Mouse (Mus musculus) myocyte (in vitro differentiated cells): ENCODE results near the gene Cmpk2.
"Not testable (repeated sequence)": the region's sequence is repeated elsewhere in the genome, so short reads cannot be mapped to it uniquely, and the experiment has no call there.

Experiments used
- CEBPB ChIP-seq: IDR thresholded peaks from 2 replicates; pipeline ENCODE4 v1.6.1; 2011; ENCODE audit warnings: mild to moderate bottlenecking, moderate library complexity; ENCODE audit not compliant: poor library complexity, insufficient read depth, severe bottlenecking
- E2F4 ChIP-seq: IDR thresholded peaks from one replicate; pipeline ENCODE4 v1.6.1; 2011; ENCODE audit warnings: mild to moderate bottlenecking, control low read depth, moderate library complexity; ENCODE audit not compliant: insufficient read depth
- MAX ChIP-seq: IDR thresholded peaks from one replicate; pipeline ENCODE4 v1.6.1; 2011; ENCODE audit warnings: low read depth, mild to moderate bottlenecking, control low read depth
- MYOD1 ChIP-seq, 3 experiments: IDR thresholded peaks; one replicate each; pipeline ENCODE4 v1.6.1; 2011; ENCODE audit warnings: control low read depth in 2 of 3, low read depth in 2 of 3, mild to moderate bottlenecking in 2 of 3, moderate library complexity in 1 of 3; ENCODE audit not compliant: insufficient read length in 2 of 3, control insufficient read depth in 1 of 3
- MYOG ChIP-seq, 3 experiments: IDR thresholded peaks; one replicate each; pipeline ENCODE4 v1.6.1; 2011; ENCODE audit warnings: control low read depth in 2 of 3, low read depth in 2 of 3, mild to moderate bottlenecking in 2 of 3; ENCODE audit not compliant: insufficient read length in 2 of 3, control insufficient read depth in 1 of 3, insufficient read depth in 1 of 3
- POLR2A ChIP-seq: IDR thresholded peaks from one replicate; pipeline ENCODE4 v1.6.1; 2011; ENCODE audit warnings: low read depth, mild to moderate bottlenecking, control low read depth, moderate library complexity; ENCODE audit not compliant: insufficient read length
- POLR2AphosphoS2 ChIP-seq: IDR thresholded peaks from one replicate; pipeline ENCODE4 v1.6.1; 2011; ENCODE audit warnings: low read depth, control low read depth; ENCODE audit not compliant: insufficient read length
- REST ChIP-seq: IDR thresholded peaks from one replicate; pipeline ENCODE4 v1.6.1; 2011; ENCODE audit warnings: mild to moderate bottlenecking, control low read depth, moderate library complexity; ENCODE audit not compliant: insufficient read depth, insufficient read length
- SRF ChIP-seq: IDR thresholded peaks from one replicate; pipeline ENCODE4 v1.6.1; 2011; ENCODE audit warnings: low read depth; ENCODE audit not compliant: control insufficient read depth, insufficient read length
- TCF12 ChIP-seq: IDR thresholded peaks from one replicate; pipeline ENCODE4 v1.6.1; 2011; ENCODE audit warnings: mild to moderate bottlenecking, control low read depth; ENCODE audit not compliant: poor library complexity, insufficient read depth, severe bottlenecking
- TCF3 ChIP-seq: IDR thresholded peaks from one replicate; pipeline ENCODE4 v1.6.1; 2011; ENCODE audit warnings: low read depth, control low read depth; ENCODE audit not compliant: insufficient read length
- USF1 ChIP-seq: IDR thresholded peaks from one replicate; pipeline ENCODE4 v1.6.1; 2011; ENCODE audit warnings: low read depth, mild to moderate bottlenecking, control low read depth, moderate library complexity

DNA sequence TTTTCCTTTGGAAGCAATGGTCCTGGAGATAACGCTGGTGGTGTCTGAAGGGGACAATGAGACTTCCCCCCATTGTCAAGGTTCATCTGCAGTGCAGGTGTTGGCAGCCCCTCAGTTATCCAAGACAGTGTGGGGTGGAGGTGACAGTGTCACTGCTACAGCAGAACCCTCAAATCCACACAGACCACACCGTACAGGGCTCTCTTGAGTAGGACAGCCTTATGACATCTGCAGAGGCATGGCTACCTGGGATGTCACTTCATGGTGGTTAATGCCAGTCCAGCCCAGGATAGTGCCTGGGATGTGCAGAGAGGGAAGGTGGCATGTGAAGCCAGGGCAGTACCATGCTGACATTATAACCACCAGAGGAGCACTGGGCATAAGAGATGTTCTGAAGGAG lies 40.2 kb upstream of the Cmpk2 start:
- TF ChIP-seq POLR2A; MAX; E2F4; SRF; TCF3; TCF12; MYOG (IDR thresholded peaks at IDR 0.05; ENCODE audit: control insufficient read depth in 1 of 3, insufficient read depth in 1 of 3, insufficient read length in 2 of 3, low read depth in 2 of 3); REST; POLR2AphosphoS2; MYOD1 (IDR thresholded peaks at IDR 0.05; ENCODE audit: control insufficient read depth in 1 of 3, insufficient read length in 2 of 3, low read depth in 2 of 3); USF1; CEBPB: not testable (repeated sequence)
